Mouse (Mus musculus) intestine, embryonic 14.5 days (tissue): ENCODE results near the gene Dpy19l1. TPM values are rescaled to one million over a fixed set of nuclear protein-coding genes. Genes with fewer than 3 reads are reported as not detected.

ENCODE experiments used
- ATAC-seq: fragments of 200-750 bp; cut with Nextera tagmentation; replicated peaks from 2 replicates; pipeline ENCODE4 v1.8.0; 2017; ENCODE audit warnings: low read depth, moderate number of reproducible peaks, moderate TSS enrichment, moderate library complexity; ENCODE audit not compliant: low FRiP score, low TSS enrichment
- DNase-seq: peaks from one replicate; pipeline ENCODE4 v3.0.0-alpha.2; 2018; ENCODE audit warnings: low spot score
- H3K27ac ChIP-seq: fragments of 300-500 bp; sonication (generic); 2 replicates; pipeline ENCODE4 v1.5.1; 2014; ENCODE audit warnings: low read depth, mild to moderate bottlenecking, control low read depth
- H3K27me3 ChIP-seq: fragments of 300-500 bp; sonication (generic); replicated peaks from 2 replicates; pipeline ENCODE4 v1.6.1; 2014; ENCODE audit warnings: low read length, control low read depth; ENCODE audit not compliant: control insufficient read depth, insufficient read depth
- H3K36me3 ChIP-seq: fragments of 300-500 bp; sonication (generic); 2 replicates; pipeline ENCODE4 v1.6.1; 2014; ENCODE audit warnings: low read length, control low read depth; ENCODE audit not compliant: control insufficient read depth, insufficient read depth
- H3K4me1 ChIP-seq: fragments of 300-500 bp; sonication (generic); replicated peaks from 2 replicates; pipeline ENCODE4 v1.6.1; 2014; ENCODE audit warnings: low read length, control low read depth, mixed read lengths; ENCODE audit not compliant: control insufficient read depth, insufficient read depth
- H3K4me2 ChIP-seq: fragments of 300-500 bp; sonication (generic); 2 replicates; pipeline ENCODE4 v1.6.1; 2014; ENCODE audit warnings: low read length
- H3K4me3 ChIP-seq: fragments of 300-500 bp; sonication (generic); 2 replicates; pipeline ENCODE4 v1.5.1; 2014; ENCODE audit warnings: low read depth, low read length, control low read depth, mixed read lengths
- H3K9ac ChIP-seq: fragments of 300-500 bp; sonication (generic); 2 replicates; pipeline ENCODE4 v1.6.1; 2014; ENCODE audit warnings: mild to moderate bottlenecking, low read length
- H3K9me3 ChIP-seq: fragments of 300-500 bp; sonication (generic); 2 replicates; pipeline ENCODE4 v1.6.1; 2016; ENCODE audit warnings: low read length, control low read depth; ENCODE audit not compliant: control insufficient read depth
- WGBS: fragments of 180-500 bp; shearing (Covaris S2); extraction: QIAGEN DNeasy Blood & Tissue Kit; methylation state at CpG from one replicate; pipeline ENCODE4 v1.1.7; 2014; 5-methylcytosine and 5-hydroxymethylcytosine counted together
- polyA plus RNA-seq: library from polyadenylated mRNA; unstranded; fragments of >200 nt; fragmentation: Nextera tagmentation; extraction: Ambion mirVana; gene quantifications from 2 replicates; pipeline ENCODE4 v1.2.1, GENCODE M21; 2014

Gene Dpy19l1
- polyA plus RNA-seq, 1 experiment from 2014 or later, result 12.1 TPM

DNA sequence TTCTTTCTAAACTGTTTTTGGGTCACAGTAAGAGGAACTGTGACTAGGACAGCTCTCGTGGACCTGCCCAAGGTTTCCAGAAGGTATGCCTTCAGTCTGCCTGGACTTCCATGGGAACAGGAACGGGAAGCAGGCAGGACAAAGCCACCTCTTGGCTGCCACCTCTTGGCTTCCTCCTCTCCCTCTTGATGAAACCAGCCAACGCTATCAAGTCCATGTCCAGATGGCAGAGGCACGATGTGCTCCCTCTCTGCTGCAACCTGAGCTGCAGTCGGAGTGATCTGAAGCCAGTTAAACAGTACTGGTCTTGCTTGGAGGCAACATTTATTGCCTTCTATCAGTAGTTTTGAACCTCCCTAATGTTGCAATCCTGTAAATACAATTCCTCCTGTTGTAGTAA, 84.7 kb downstream of the Dpy19l1 start:
- Histone ChIP-seq H3K27ac (no peak overlapping the region), H3K36me3 (peaks cover 31% of the 10 kb centered on the region), H3K4me2 (no peak overlapping the region), H3K9me3 (no peaks in the 10 kb centered on the region), H3K4me1 (no peaks in the 10 kb centered on the region), H3K27me3 (no peaks in the 10 kb centered on the region), H3K4me3 (no peak overlapping the region), H3K9ac (no peak overlapping the region)
- ATAC-seq (no peak), DNase-seq (no peak)
- WGBS, result 94% methylated on average over 5 of the region's 5 CpGs

GRCm38 (mm10) chr9:24411483-24411882, 91.5 kb downstream of the Dpy19l1 start:
- H3K27ac ChIP-seq, result no peak overlapping the region
- H3K4me1 ChIP-seq, result no peaks in the 10 kb centered on the region
- ATAC-seq (no peak), DNase-seq (no peak)
- no peaks in the 10 kb centered on the region for H3K9me3 ChIP-seq
- H3K27me3 ChIP-seq, result no peaks in the 10 kb centered on the region
- WGBS, result 93% methylated on average over 8 of the region's 8 CpGs
- peaks cover 19% of the 10 kb centered on the region; the same call in 1 of the 2 replicates for H3K36me3 ChIP-seq
- H3K4me3 ChIP-seq, result no peak overlapping the region
- H3K4me2 ChIP-seq, result no peak overlapping the region
- H3K9ac ChIP-seq, result no peak overlapping the region

GRCm38 (mm10) chr9:24410439-24410838, 92.5 kb downstream of the Dpy19l1 start:
- Histone ChIP-seq H3K4me3 (no peak overlapping the region), H3K27ac (no peak overlapping the region), H3K27me3 (no peaks in the 10 kb centered on the region), H3K9ac (no peak overlapping the region), H3K36me3 (peaks cover 19% of the 10 kb centered on the region; the same call in 1 of the 2 replicates), H3K4me2 (no peak overlapping the region), H3K9me3 (no peaks in the 10 kb centered on the region), H3K4me1 (no peaks in the 10 kb centered on the region)
- ATAC-seq (no peak), DNase-seq (no peak)
- 83% methylated on average over 1 of the region's 1 CpGs for WGBS

GRCm38 (mm10) chr9:24407992-24408391, 94.9 kb downstream of the Dpy19l1 start:
- Histone ChIP-seq H3K36me3 (peaks cover 7% of the 10 kb centered on the region; the same call in 1 of the 2 replicates), H3K4me3 (no peak overlapping the region), H3K9ac (no peak overlapping the region), H3K9me3 (no peaks in the 10 kb centered on the region), H3K27ac (no peak overlapping the region), H3K27me3 (no peaks in the 10 kb centered on the region), H3K4me2 (no peak overlapping the region), H3K4me1 (no peaks in the 10 kb centered on the region)
- ATAC-seq (no peak), DNase-seq (no peak)
- 78% methylated on average over 3 of the region's 3 CpGs for WGBS

- H3K27ac ChIP-seq, result no peak overlapping the region
- no peaks in the 10 kb centered on the region for H3K4me1 ChIP-seq
- DNase-seq (no peak), ATAC-seq (no peak)
- no peak overlapping the region for H3K4me2 ChIP-seq
- 0 out of 2 replicates have a peak, but pooled peaks cover 4% of the 10 kb centered on the region for H3K9me3 ChIP-seq
- no peak overlapping the region for H3K9ac ChIP-seq
- no peak overlapping the region for H3K4me3 ChIP-seq
- H3K27me3 ChIP-seq, result no peaks in the 10 kb centered on the region
- 78% methylated on average over 3 of the region's 3 CpGs for WGBS
- H3K36me3 ChIP-seq, result no peaks in the 10 kb centered on the region
These were observed 108.8 kb downstream of the Dpy19l1 start for GRCm38 (mm10) chr9:24394146-24394545.

DNA sequence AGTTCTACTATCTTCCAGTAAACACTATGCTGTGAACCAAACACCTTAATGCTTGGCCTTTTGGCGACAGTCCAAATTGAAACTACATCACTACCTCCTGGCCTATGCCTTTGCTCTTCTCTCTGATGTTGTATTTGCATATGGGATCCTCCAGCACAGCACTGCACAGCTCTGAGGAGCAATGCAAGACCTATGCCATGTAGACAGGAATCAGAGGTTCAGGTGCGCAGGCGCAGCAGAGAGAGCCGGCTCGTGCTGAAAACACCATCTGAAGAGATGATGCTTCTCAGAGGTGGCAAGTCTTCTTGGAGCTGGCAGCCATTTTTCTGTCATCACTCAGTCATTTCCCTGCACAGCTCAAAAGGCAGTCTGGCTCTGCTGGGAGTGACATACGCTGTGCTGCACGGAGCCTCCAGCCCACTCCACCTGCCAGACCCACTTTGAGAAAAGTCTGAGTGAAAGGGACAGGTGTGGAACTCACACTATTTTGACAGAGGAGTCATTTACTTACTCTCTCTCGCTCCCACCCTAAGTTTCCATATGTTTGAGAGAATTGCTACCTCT, 112.1 kb downstream of the Dpy19l1 start:
- Histone ChIP-seq H3K27me3 (no peaks in the 10 kb centered on the region), H3K4me1 (no peaks in the 10 kb centered on the region), H3K36me3 (no peaks in the 10 kb centered on the region), H3K9ac (no peak overlapping the region), H3K4me3 (no peak overlapping the region), H3K9me3 (no peaks in the 10 kb centered on the region), H3K4me2 (no peak overlapping the region), H3K27ac (no peak overlapping the region)
- ATAC-seq (no peak), DNase-seq (no peak)
- 86% methylated on average over 8 of the region's 8 CpGs for WGBS

GRCm38 (mm10) chr9:24387230-24387629, 115.7 kb downstream of the Dpy19l1 start:
- H3K4me1 ChIP-seq, result no peaks in the 10 kb centered on the region
- no peak overlapping the region for H3K9ac ChIP-seq
- no peaks in the 10 kb centered on the region for H3K27me3 ChIP-seq
- no peaks in the 10 kb centered on the region for H3K36me3 ChIP-seq
- no peak overlapping the region for H3K27ac ChIP-seq
- DNase-seq (no peak), ATAC-seq (no peak)
- no peak overlapping the region for H3K4me2 ChIP-seq
- H3K4me3 ChIP-seq, result no peak overlapping the region
- no peaks in the 10 kb centered on the region for H3K9me3 ChIP-seq

DNA sequence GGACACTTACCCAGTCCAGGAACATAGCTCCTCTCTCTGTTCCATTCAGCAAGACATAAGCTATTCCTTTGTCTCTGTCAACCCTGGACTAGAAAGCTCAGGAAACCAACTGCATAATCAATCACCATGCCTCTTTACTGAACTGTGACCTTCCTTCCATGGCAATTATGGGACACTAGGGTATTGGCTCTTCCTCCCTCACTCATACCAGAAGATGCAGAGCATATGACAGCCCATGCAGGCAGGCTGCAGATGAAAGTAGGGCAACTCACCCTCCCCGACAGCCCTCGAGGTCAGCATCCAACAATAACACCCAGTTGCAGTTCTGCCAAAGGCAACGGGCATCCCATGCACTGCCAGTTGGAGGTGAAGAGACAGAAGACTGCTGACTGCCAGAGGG, 123.6 kb downstream of the Dpy19l1 start:
- Histone ChIP-seq H3K4me2 (no peak overlapping the region), H3K9me3 (no peaks in the 10 kb centered on the region), H3K4me1 (no peaks in the 10 kb centered on the region), H3K27me3 (no peaks in the 10 kb centered on the region), H3K36me3 (no peaks in the 10 kb centered on the region), H3K9ac (no peak overlapping the region), H3K4me3 (no peak overlapping the region), H3K27ac (no peak overlapping the region)
- ATAC-seq (no peak), DNase-seq (no peak)
- 77% methylated on average over 3 of the region's 3 CpGs for WGBS

DNA sequence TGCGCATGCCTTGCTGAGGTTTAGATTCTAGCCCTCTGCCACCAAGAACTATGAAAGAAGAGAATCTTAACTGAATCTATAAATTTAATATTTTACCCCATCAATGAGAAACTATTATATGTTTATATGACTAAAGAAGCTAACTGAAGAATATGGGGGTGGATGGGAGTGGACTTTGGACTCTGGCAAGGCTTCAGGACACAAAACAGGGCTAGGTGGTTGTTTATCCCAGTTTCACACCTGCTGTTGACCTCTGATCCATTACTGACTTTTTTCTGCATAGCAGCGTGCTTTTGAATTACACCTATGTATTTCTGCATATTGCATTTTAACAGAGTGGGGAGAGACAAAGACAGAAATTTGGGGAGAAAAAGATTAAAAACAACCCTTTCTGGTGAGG, 124.1 kb downstream of the Dpy19l1 start:
- H3K4me3 ChIP-seq, result no peak overlapping the region
- H3K27ac ChIP-seq, result no peak overlapping the region
- 78% methylated on average over 2 of the region's 2 CpGs for WGBS
- no peaks in the 10 kb centered on the region for H3K9me3 ChIP-seq
- no peaks in the 10 kb centered on the region for H3K36me3 ChIP-seq
- no peak overlapping the region for H3K4me2 ChIP-seq
- H3K9ac ChIP-seq, result no peak overlapping the region
- no peaks in the 10 kb centered on the region for H3K27me3 ChIP-seq
- H3K4me1 ChIP-seq, result no peaks in the 10 kb centered on the region
- no peak for ATAC-seq
- no peak for DNase-seq
